Mouse (Mus musculus) kidney, postnatal 36 days (tissue): Measurements from ENCODE around the gene Tstd1.
A peak's percentile ranks its signal among the peaks of the same experiment; 100 is the strongest.

ENCODE experiments used
- DNase-seq, 2 experiments: peaks; one replicate each; pipeline ENCODE4 v3.0.0; 2021 to 2022; ENCODE audit warnings: mixed read lengths in 2 of 2

Tstd1 gene

GRCm38 (mm10) chr1:171418660-171419059 is at the start of gene Tstd1:
Gene Tstd1, plus strand, starts transcription at chr1:171418872.
- peak; percentile 80 to 89 for DNase-seq

- peak; percentile 52 to 67 for DNase-seq
Observed at GRCm38 (mm10) chr1:171369845-171370556, 48.7 kb upstream of the Tstd1 start, which contains the start of gene Nectin4. Gene Nectin4, plus strand, starts transcription at chr1:171370099.

- no peak for DNase-seq
Observed at GRCm38 (mm10) chr1:171372880-171373279, 45.8 kb upstream of the Tstd1 start.

- DNase-seq: no peak
Observed at GRCm38 (mm10) chr1:171373946-171374345, 44.7 kb upstream of the Tstd1 start.

- no peak for DNase-seq
Observed at GRCm38 (mm10) chr1:171375646-171376097, 43.0 kb upstream of the Tstd1 start.

DNA sequence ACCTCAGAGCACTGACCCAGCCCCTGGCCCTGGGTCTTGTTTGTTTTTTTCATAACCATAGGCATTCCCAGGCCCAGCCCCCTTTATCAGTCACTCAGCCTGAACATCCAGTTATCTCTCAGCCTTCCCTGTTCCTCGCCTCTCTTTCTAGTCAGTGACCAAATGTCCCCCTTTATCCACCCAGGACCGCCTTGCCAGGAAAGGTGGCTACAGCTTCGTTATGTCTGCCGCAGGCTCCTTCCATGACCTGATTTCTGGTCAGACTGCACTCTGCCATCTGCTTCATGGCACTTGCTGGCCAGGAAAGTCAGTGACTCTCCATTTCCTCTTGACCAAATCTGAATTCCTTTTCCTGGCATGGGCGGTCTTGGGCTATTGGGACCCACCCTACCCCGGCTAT is 40.4 kb upstream of the Tstd1 start:
- no peak for DNase-seq

GRCm38 (mm10) chr1:171379935-171380599 is 38.6 kb upstream of the Tstd1 start:
- peak; percentile 84 to 89 for DNase-seq

GRCm38 (mm10) chr1:171382096-171382620 is 36.5 kb upstream of the Tstd1 start:
- DNase-seq: no peak

- no peak for DNase-seq
Observed at GRCm38 (mm10) chr1:171384361-171384760, 34.3 kb upstream of the Tstd1 start.

DNA sequence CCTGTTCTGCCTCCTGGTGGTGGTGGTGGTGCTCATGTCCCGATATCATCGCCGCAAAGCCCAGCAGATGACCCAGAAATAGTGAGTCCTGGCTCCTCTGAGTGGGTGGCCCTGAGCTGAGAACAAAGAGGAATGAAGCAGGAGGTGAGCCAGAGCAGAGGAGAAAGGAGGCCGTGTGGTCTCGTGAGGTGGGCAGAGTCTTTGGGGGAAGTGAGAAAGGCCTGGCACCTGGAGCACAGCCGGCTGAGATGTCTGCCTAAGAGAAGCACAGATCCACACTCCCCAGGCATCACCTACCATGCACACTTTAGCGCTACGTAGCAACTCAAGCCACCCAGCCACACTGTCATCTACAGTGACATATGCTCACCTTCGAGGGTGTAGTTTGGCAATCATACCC is 33.5 kb upstream of the Tstd1 start:
- peak in 1 of 2 experiments; percentile 11 for DNase-seq

DNA sequence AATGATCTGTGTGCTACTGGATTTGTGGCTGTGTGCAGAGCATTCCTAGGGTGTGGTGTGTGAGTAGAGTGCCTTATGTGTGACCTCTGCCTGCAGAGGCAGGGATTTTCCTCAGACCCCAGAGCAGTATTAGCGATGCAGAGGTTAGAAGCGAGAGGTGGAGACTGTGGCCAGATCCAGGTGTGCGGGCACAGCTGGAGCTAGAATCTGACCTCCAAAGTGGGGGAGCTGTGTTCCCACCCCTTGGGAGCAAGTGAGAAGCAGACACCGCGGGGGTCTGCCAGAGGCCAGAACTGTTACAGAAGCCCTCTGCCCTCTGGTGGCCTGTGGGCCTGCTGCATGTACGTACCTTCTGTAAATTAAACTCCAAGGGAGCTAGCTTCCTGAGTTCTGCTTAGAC is 31.6 kb upstream of the Tstd1 start:
- DNase-seq: peak in 1 of 2 experiments; percentile 24

- DNase-seq: peak; percentile 29 to 31
Observed at GRCm38 (mm10) chr1:171388376-171389102, 30.1 kb upstream of the Tstd1 start, which contains the start of gene Arhgap30. Gene Arhgap30, plus strand, starts transcription at chr1:171388954.

DNA sequence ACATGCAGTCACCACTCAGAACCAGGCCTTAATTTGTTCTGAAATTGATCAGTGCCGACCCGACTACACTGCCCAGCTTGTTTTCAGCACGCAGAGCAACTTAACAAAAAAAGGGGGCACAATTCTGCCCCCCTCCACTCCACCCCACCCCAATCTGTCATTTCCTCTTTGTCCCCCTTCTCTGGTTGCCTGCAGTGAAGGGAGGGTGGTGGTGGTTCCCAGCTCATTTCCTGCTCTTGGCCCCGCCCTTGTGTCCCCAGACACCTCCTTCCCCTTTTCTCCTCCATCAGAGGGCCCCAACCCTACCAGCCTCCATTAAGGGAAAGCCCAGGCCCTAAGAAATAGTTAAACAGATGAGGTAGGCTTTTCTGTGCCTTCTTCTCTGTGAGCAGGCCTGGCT is 28.6 kb upstream of the Tstd1 start:
- peak in 1 of 2 experiments; percentile 22 for DNase-seq

DNA sequence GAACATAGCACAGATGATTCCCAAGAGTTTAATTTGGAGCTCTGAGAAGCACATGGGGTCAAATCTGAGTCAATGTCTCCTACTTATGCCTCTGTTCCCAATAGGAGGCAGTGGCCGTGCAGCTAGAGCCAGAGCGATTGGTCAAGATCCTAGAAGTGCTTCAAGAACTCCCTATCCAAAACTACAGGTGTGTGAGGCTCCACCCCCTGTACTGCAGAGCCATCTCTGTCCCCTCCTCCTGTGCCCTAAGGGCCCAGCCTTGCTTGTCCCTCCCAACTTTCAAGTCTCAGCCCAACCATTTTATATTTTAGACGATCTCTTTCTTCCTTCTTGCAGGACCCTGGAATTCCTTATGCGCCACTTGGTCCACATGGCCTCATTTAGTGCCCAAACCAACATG is 16.9 kb upstream of the Tstd1 start:
- no peak for DNase-seq

DNA sequence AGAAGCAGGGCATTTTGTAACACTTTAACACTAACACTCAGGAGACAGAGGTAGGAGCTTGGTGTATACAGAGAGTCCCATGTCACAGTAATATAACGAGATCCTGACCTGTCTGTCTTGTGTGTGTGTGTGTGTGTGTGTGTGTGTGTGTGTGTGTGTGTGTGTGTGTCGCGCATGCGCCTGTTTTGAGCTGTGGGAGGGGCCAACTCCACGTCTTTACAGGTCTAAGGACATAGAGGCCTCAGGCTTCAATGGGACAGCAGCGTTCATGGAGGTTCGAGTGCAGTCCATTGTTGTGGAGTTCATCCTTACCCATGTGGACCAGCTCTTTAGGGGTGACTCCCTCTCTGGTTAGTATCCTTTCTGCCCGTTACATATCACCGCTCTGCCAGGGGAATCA is 15.7 kb upstream of the Tstd1 start:
- no peak for DNase-seq

DNA sequence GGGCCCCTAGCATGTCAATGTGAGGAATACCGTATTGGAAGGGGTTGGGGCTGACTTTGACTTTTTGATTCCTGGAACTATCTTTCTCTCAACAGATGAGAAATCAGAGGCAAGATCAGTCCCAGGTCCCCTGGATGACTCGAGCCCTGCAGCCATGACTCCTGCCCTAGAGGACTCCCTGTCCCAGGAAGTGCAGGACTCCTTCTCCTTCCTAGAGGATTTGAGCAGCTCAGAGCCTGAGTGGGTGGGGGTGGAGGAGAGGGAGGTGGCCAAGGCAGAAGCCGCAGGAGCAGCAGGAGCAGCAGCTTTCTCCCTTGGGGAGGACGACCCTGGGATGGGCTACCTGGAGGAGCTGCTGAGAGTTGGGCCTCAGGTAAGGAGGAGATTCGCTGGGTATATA is 11.4 kb upstream of the Tstd1 start:
- DNase-seq: no peak

DNA sequence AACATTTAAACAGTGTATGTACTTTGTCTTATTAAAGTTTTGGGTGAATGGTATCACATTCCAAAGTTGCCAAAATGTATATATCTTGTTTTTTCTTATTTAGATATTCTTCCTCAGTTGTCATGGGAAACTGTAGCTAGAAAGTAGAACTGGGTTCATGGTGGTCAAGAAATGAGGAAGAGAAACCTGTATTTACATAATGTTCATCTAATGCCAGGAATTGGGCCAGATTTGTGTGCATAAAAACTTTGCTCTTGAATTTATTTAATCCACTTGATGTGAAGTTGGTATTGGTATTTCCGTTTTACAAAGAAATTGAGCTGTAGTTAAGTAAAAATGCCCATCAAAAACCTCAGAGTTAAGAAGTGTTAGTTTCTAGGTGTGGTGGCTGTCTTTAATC is 8.4 kb upstream of the Tstd1 start:
- no peak for DNase-seq

DNA sequence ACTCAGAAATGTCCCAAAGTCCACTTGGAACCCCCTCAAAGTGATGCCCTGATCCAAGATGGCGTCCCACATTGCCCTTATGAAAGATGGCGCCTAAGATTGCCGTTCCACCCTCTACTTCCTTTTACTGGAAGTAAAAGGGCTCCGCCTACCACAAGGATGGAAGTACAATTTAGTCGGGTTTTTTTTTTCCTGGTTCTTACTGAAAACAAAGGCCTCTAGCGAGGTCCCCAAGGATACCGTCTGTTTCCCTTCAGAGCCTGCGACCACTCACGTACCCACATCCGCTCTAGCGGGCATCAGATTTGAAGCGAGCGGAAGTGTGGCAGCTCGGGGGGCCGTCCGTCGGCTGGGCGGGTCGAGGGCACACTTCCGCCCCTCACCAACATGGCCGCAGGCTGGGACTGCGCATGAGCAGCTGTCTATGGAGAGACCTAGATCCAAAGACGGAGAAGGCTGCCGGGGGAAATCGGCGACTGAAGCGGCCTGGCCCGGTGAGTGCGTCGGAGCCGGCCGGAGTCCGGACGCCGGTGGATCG is 7.7 kb upstream of the Tstd1 start, which contains the start of gene Usf1:
Usf1 (plus strand) TSS at position 367 of the 538 bp plus-strand sequence.
- peak; percentile 95 to 96 for DNase-seq

DNA sequence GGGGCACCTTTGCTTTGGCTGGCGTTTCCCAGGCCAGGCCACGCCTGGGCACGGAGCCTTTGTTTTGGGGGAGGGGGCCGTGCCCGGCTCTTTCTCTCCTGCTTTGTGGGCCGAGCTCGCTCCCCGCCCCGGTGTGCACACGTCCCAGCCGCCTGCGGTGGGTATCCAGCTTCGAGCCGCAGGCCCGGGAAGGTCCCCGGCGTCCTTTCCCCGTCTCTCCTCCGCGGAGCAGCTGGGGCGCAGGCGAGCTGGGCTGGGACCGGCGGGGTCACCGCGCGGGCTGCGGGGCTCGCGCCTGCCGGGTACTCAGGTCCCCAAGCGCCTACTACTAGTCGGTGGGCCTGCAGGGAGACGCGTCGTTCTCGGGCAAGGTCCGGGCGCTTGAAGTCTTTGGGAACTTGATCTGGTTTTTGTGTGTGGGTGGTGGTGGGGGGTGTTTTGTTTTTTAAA is 7.2 kb upstream of the Tstd1 start:
- DNase-seq: no peak

GRCm38 (mm10) chr1:171412001-171412441 is 6.7 kb upstream of the Tstd1 start:
- peak; percentile 39 to 52 for DNase-seq

GRCm38 (mm10) chr1:171412446-171412845 is 6.2 kb upstream of the Tstd1 start:
- DNase-seq: no peak

GRCm38 (mm10) chr1:171413608-171414007 is 5.1 kb upstream of the Tstd1 start:
- DNase-seq: no peak
